Mouse (Mus musculus): Measurements from ENCODE around the gene Gm33543.

Gm33543 gene

GRCm38 (mm10) chr10:95778622-95779021 is 64.1 kb downstream of the Gm33543 start:
- DNase-seq (ENCODE audit: low spot score): no peak

DNA sequence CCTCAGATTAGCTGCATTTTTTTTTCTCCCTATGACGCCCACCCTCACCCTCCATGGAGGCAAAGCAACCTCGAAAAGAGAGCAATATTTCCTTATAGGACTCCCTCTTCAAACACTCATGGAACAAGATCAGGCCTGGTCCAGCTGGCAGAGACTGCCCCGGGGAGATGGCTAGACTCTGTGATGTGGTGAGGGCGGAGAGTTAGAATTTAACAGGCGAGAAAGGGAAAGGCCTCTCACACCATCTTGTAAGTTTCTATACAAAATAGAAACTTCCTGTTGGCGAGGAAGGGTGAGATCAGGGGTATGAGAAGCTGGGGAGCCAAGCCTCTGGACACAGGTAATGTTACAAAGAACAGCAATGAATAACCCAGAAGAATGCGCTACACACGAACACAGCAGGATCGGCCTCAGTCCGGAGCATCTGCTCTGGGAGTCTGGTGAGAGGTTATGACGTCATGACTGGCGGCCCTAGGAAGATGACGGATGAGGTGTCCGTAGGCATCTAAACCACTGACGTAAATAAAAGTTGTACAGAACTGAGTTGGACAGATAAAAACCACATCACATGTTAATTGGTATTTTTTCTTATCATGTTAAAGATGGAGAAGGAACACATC is 64.9 kb downstream of the Gm33543 start:
- no peak for DNase-seq (ENCODE audit: low spot score)

DNA sequence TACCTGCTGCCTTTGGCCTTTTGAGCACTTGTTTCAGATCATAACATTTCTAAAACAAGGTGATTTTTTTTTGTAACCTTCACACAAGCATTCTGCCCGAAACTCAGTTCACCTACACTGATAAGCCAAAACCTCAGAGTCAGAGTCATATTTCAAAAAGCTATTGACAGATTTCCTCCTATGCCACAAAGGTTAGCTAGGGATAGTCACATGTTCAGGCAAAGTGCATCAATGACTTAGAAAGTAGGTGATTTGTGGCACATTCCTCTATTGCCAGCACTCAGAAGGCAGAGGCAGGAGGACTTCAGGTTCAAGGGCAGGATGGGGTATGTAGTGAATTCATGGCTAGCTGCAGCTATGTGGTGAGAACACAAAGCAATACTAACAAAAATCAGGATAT is 65.7 kb downstream of the Gm33543 start:
- no peak for DNase-seq (ENCODE audit: low spot score)

GRCm38 (mm10) chr10:95774856-95775255 is 67.9 kb downstream of the Gm33543 start:
- no peak for DNase-seq (ENCODE audit: low spot score)

- no peak for DNase-seq (ENCODE audit: low spot score)
These were observed 68.6 kb downstream of the Gm33543 start for GRCm38 (mm10) chr10:95774001-95774628.
